Mouse (Mus musculus): ENCODE data around the gene Mpp3.

GRCm38 (mm10) chr11:102024875-102025274, 3.4 kb downstream of the Mpp3 start:
- TF ChIP-seq CTCF (IDR thresholded peaks at IDR 0.05; ENCODE audit: insufficient read depth, low read depth, low read length) (no peak), POLR2A (IDR thresholded peaks at IDR 0.05; ENCODE audit: insufficient read depth, low read depth, low read length) (no peak)

Data from olfactory bulb, adult 2 months (tissue).